Mouse (Mus musculus): Measurements from ENCODE around the gene Gsta2.

- no peak for TF ChIP-seq CTCF (IDR thresholded peaks at IDR 0.05; ENCODE audit: low read depth, low read length)
- no peak for TF ChIP-seq POLR2A (IDR thresholded peaks at IDR 0.05; ENCODE audit: borderline replicate concordance, low read depth, low read length)
Measured at GRCm38 (mm10) chr9:78351504-78352220, 3.9 kb downstream of the Gsta2 start.
